Mouse (Mus musculus): ENCODE data around the gene Kcnh2.

DNA sequence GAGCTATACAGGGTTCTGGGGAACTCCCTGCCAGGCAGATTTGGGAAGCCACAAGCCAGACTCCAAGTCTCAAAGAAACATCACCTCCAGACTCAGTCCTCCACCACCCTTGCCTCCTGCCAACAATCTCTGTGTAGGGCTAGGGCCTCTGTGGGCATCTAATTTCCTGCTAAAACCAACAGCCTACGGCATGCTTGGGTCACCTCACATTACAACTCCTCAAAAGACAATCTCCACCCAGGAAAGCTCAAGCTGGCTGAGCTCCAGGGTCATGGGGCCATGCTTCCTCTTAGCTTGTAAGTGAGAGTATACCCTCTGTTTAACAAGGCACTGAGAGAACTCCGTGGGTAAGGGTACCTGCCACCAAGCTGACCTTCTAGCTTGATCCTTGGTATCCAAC lies 13.6 kb downstream of the Kcnh2 start:
- TF ChIP-seq CTCF (IDR thresholded peaks at IDR 0.05; ENCODE audit: extremely low read depth, insufficient read depth, low read length) (no peak), POLR2A (IDR thresholded peaks at IDR 0.05; ENCODE audit: extremely low read depth, insufficient read depth, low read length) (no peak)

Data from cortical plate, adult 2 months (tissue).